Mouse (Mus musculus) bone marrow, adult 2 months (tissue): ENCODE results near the gene C130026I21Rik.
"Not testable (repeated sequence)": the region's sequence is repeated elsewhere in the genome, so short reads cannot be mapped to it uniquely, and the experiment has no call there.

Experiments used
- CTCF ChIP-seq: fragments of 200-500 bp; IDR thresholded peaks from 2 replicates; pipeline ENCODE4 v1.5.1; 2011; ENCODE audit warnings: low read length, control low read depth; ENCODE audit not compliant: control insufficient read depth, insufficient read depth
- POLR2A ChIP-seq: fragments of 200-500 bp; IDR thresholded peaks from 2 replicates; pipeline ENCODE4 v1.6.1; 2011; ENCODE audit warnings: low read depth, mild to moderate bottlenecking, control low read depth, low read length, borderline replicate concordance; ENCODE audit not compliant: control insufficient read depth

DNA sequence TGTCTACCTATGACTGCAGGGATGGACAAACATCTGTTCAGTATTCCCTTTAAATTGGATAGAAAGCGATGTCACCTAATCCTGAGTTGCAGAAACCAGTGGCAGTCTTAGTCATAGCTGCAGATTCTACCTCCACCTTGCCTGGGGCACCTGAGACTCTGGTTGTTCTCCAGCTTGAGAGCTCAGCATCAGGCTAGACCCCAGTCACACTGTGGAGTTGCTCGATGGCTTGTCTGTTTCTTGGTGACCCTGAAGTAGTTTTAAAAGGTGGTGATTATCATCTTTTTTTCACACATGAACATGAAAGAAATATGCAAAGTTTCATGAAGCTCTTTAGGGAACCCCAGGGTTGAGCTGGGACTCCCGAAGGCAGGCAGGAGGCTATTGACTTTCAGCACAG, 88.4 kb downstream of the C130026I21Rik start:
- not testable (repeated sequence) for TF ChIP-seq CTCF, POLR2A
